Mouse (Mus musculus) heart, embryonic 13.5 days (tissue): ENCODE results near the gene Gm21985. TPM values are rescaled to one million over a fixed set of nuclear protein-coding genes. Genes with fewer than 3 reads are reported as not detected.
"Not testable (repeated sequence)": the region's sequence is repeated elsewhere in the genome, so short reads cannot be mapped to it uniquely, and the experiment has no call there.

Experiments used
- ATAC-seq: fragments of 200-750 bp; cut with Nextera tagmentation; 2 replicates; pipeline ENCODE4 v1.8.0; 2017; ENCODE audit warnings: moderate TSS enrichment; ENCODE audit not compliant: insufficient number of reproducible peaks, low FRiP score, low TSS enrichment; ENCODE audit errors: extremely low read depth
- H3K27ac ChIP-seq: fragments of 300-500 bp; sonication (generic); replicated peaks from 2 replicates; pipeline ENCODE4 v1.5.1; 2015; ENCODE audit warnings: moderate library complexity, mild to moderate bottlenecking, inconsistent platforms
- H3K27me3 ChIP-seq: fragments of 300-500 bp; sonication (generic); replicated peaks from 2 replicates; pipeline ENCODE4 v1.6.1; 2015; ENCODE audit warnings: mild to moderate bottlenecking, inconsistent platforms
- H3K36me3 ChIP-seq: fragments of 300-500 bp; sonication (generic); 2 replicates; pipeline ENCODE4 v1.6.1; 2015; ENCODE audit warnings: mild to moderate bottlenecking, inconsistent platforms
- H3K4me1 ChIP-seq: fragments of 300-500 bp; sonication (generic); 2 replicates; pipeline ENCODE4 v1.6.1; 2015; ENCODE audit warnings: inconsistent platforms
- H3K4me2 ChIP-seq: fragments of 300-500 bp; sonication (generic); 2 replicates; pipeline ENCODE4 v1.6.1; 2015; ENCODE audit warnings: inconsistent platforms, mild to moderate bottlenecking, moderate library complexity
- H3K4me3 ChIP-seq: fragments of 300-500 bp; sonication (generic); 2 replicates; pipeline ENCODE4 v1.5.1; 2015; ENCODE audit warnings: moderate library complexity, mild to moderate bottlenecking, inconsistent platforms
- H3K9ac ChIP-seq: fragments of 300-500 bp; sonication (generic); 2 replicates; pipeline ENCODE4 v1.6.1; 2015; ENCODE audit warnings: inconsistent platforms, mild to moderate bottlenecking, moderate library complexity
- H3K9me3 ChIP-seq: fragments of 300-500 bp; sonication (generic); 2 replicates; pipeline ENCODE4 v1.6.1; 2016; ENCODE audit warnings: inconsistent platforms
- WGBS: fragments of 180-500 bp; shearing (Covaris S2); methylation state at CpG from one replicate; pipeline ENCODE4 v1.1.7; 2015; ENCODE audit warnings: mixed read lengths; 5-methylcytosine and 5-hydroxymethylcytosine counted together
- polyA plus RNA-seq: library from polyadenylated mRNA; unstranded; fragments of >200 nt; fragmentation: Nextera tagmentation; extraction: Ambion mirVana; gene quantifications from 2 replicates; pipeline ENCODE4 v1.2.1, GENCODE M21; 2015

The Gm21985 gene
- polyA plus RNA-seq, 1 experiment from 2014 or later = not detected

GRCm38 (mm10) chr2:112425308-112425707 is 159.2 kb downstream of the Gm21985 start:
- no peaks in the 10 kb centered on the region for H3K36me3 ChIP-seq
- H3K4me3 ChIP-seq = no peak overlapping the region
- H3K27me3 ChIP-seq = no peaks in the 10 kb centered on the region
- no peaks in the 10 kb centered on the region for H3K4me1 ChIP-seq
- ATAC-seq = no peak
- no peak overlapping the region for H3K27ac ChIP-seq
- no peak overlapping the region for H3K4me2 ChIP-seq
- no peak overlapping the region for H3K9ac ChIP-seq
- H3K9me3 ChIP-seq = no peaks in the 10 kb centered on the region
- 48% methylated on average over 3 of the region's 3 CpGs for WGBS

DNA sequence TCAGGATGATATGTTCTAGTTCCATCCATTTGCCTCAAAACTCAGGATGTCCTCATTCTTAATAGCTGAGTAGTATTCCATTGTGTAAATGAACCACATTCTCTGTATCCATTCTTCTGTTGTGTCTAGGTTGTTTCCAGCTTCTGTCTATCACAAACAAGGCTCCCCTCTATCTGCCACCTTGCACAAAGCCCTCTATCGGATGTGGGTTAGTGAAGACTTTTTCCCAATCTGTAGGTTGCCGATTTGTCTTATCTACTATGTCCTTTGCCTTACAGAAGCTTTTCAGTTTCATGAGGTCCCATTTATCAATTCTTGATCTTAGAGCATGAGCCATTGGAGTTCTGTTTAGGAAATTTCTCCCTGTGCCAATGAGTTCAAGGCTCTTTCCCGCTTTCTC is 162.4 kb downstream of the Gm21985 start:
- not testable (repeated sequence) for H3K9ac ChIP-seq, H3K27me3 ChIP-seq, ATAC-seq, H3K4me1 ChIP-seq, H3K36me3 ChIP-seq, H3K27ac ChIP-seq, H3K4me2 ChIP-seq, H3K4me3 ChIP-seq, H3K9me3 ChIP-seq
- 70% methylated on average over 3 of the region's 3 CpGs for WGBS

DNA sequence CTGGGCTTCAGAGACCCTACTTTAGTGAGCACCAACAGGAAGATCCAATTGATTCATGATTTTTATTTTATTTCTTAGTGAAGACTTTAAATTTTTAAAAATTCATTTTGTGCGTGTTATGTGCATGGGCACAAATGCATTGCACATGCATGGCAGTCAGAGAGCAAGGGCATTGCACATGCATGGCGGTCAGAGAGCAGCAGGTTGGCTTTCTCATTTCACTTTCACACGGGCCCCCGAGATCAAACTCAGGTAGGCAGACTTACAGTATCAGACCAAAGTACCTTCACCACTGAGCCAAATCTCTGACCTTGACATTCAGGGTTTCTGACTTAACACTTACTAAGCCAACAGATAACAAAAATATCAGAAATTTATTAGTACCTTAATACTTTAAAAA is 163.6 kb downstream of the Gm21985 start:
- no peak overlapping the region for H3K4me2 ChIP-seq
- H3K36me3 ChIP-seq = no peaks in the 10 kb centered on the region
- no peak overlapping the region for H3K27ac ChIP-seq
- no peaks in the 10 kb centered on the region for H3K27me3 ChIP-seq
- WGBS = 77% methylated on average over 4 of the region's 4 CpGs
- H3K9me3 ChIP-seq = no peaks in the 10 kb centered on the region
- H3K4me3 ChIP-seq = no peak overlapping the region
- no peak overlapping the region for H3K9ac ChIP-seq
- H3K4me1 ChIP-seq = no peaks in the 10 kb centered on the region
- no peak for ATAC-seq

GRCm38 (mm10) chr2:112430403-112430802 is 164.3 kb downstream of the Gm21985 start:
- Histone ChIP-seq H3K9me3 (no peaks in the 10 kb centered on the region), H3K9ac (no peak overlapping the region), H3K4me1 (no peaks in the 10 kb centered on the region), H3K27ac (no peak overlapping the region), H3K27me3 (no peaks in the 10 kb centered on the region), H3K36me3 (no peaks in the 10 kb centered on the region), H3K4me3 (no peak overlapping the region), H3K4me2 (no peak overlapping the region)
- WGBS = 52% methylated on average over 5 of the region's 5 CpGs
- no peak for ATAC-seq

DNA sequence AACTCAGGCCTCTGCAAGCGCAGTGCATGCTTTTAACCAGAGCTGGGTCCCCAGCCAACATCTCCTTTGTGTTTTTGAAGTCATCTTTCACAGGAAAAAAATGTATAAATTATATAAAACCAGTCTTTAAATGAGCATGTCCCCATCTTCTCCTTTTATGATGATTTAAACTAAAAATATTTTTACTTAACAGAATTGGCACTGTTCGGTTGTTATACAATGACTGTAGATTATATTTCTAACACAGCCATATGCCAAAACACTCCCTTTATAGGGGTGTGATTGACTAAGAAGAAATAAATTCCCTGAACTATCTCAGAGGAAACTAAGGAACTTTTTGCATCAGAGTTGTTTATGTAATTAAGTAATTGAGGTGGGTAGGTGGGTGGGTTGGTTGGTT is 166.4 kb downstream of the Gm21985 start:
- no peak for ATAC-seq
- H3K9ac ChIP-seq = no peak overlapping the region
- no peak overlapping the region for H3K27ac ChIP-seq
- no peaks in the 10 kb centered on the region for H3K4me1 ChIP-seq
- no peak overlapping the region for H3K4me2 ChIP-seq
- H3K36me3 ChIP-seq = no peaks in the 10 kb centered on the region
- H3K9me3 ChIP-seq = no peaks in the 10 kb centered on the region
- 86% methylated on average over 2 of the region's 2 CpGs for WGBS
- no peaks in the 10 kb centered on the region for H3K27me3 ChIP-seq
- H3K4me3 ChIP-seq = no peak overlapping the region

GRCm38 (mm10) chr2:112433359-112433758 is 167.2 kb downstream of the Gm21985 start:
- Histone ChIP-seq H3K27me3 (no peaks in the 10 kb centered on the region), H3K4me1 (no peaks in the 10 kb centered on the region), H3K4me3 (no peak overlapping the region), H3K4me2 (no peak overlapping the region), H3K9me3 (no peaks in the 10 kb centered on the region), H3K36me3 (no peaks in the 10 kb centered on the region), H3K9ac (no peak overlapping the region), H3K27ac (no peak overlapping the region)
- ATAC-seq = no peak
- WGBS = 61% methylated on average over 2 of the region's 2 CpGs

GRCm38 (mm10) chr2:112436292-112436691 is 170.2 kb downstream of the Gm21985 start:
- Histone ChIP-seq H3K9ac (no peak overlapping the region), H3K27me3 (no peaks in the 10 kb centered on the region), H3K27ac (no peak overlapping the region), H3K4me3 (no peak overlapping the region), H3K4me2 (no peak overlapping the region), H3K9me3 (no peaks in the 10 kb centered on the region), H3K36me3 (no peaks in the 10 kb centered on the region), H3K4me1 (no peaks in the 10 kb centered on the region)
- no peak for ATAC-seq
- WGBS = 72% methylated on average over 4 of the region's 4 CpGs

GRCm38 (mm10) chr2:112437589-112437988 is 171.5 kb downstream of the Gm21985 start:
- Histone ChIP-seq H3K9ac (no peak overlapping the region), H3K36me3 (no peaks in the 10 kb centered on the region), H3K4me3 (no peak overlapping the region), H3K4me2 (no peak overlapping the region), H3K27me3 (no peaks in the 10 kb centered on the region), H3K27ac (no peak overlapping the region), H3K9me3 (no peaks in the 10 kb centered on the region), H3K4me1 (no peaks in the 10 kb centered on the region)
- WGBS = 84% methylated on average over 2 of the region's 2 CpGs
- ATAC-seq = no peak

GRCm38 (mm10) chr2:112443491-112443890 is 177.4 kb downstream of the Gm21985 start:
- H3K36me3 ChIP-seq = no peaks in the 10 kb centered on the region
- ATAC-seq = no peak
- no peak overlapping the region for H3K4me2 ChIP-seq
- no peaks in the 10 kb centered on the region for H3K9me3 ChIP-seq
- H3K9ac ChIP-seq = no peak overlapping the region
- H3K4me3 ChIP-seq = no peak overlapping the region
- 39% methylated on average over 2 of the region's 2 CpGs for WGBS
- H3K4me1 ChIP-seq = no peaks in the 10 kb centered on the region
- no peaks in the 10 kb centered on the region for H3K27me3 ChIP-seq
- no peak overlapping the region for H3K27ac ChIP-seq

DNA sequence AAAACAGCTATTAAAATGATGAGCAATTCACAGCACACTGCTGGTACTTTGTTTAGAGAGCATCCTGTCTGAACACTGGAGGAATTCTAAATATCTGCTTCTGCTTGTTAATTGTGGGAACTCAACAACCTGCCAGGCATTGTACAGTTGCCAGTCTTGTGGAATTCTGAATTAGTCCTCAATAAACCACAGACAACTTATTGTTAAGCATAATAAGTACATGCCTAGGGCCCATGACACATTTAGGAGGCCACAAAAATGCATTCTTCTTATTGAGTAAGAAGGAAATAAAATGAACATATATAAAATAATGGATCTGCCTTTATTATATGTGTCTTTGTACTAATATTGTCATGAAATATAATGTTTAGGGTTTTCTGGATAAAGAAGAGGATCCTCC is 179.4 kb downstream of the Gm21985 start:
- Histone ChIP-seq H3K4me3 (no peak overlapping the region), H3K9ac (no peak overlapping the region), H3K27me3 (no peaks in the 10 kb centered on the region), H3K36me3 (no peaks in the 10 kb centered on the region), H3K27ac (no peak overlapping the region), H3K4me1 (no peaks in the 10 kb centered on the region), H3K9me3 (no peaks in the 10 kb centered on the region), H3K4me2 (no peak overlapping the region)
- no peak for ATAC-seq

GRCm38 (mm10) chr2:112448046-112448445 is 181.9 kb downstream of the Gm21985 start:
- H3K9ac ChIP-seq, H3K27me3 ChIP-seq: not testable (repeated sequence)
- 54% methylated on average over 4 of the region's 4 CpGs for WGBS

GRCm38 (mm10) chr2:112448510-112449059 is 182.5 kb downstream of the Gm21985 start:
- no peak overlapping the region for H3K4me2 ChIP-seq
- H3K4me3 ChIP-seq = no peak overlapping the region
- no peak overlapping the region for H3K9ac ChIP-seq
- H3K27me3 ChIP-seq = no peaks in the 10 kb centered on the region
- no peaks in the 10 kb centered on the region for H3K4me1 ChIP-seq
- H3K36me3 ChIP-seq = no peaks in the 10 kb centered on the region
- no peak for ATAC-seq
- H3K9me3 ChIP-seq = no peaks in the 10 kb centered on the region
- H3K27ac ChIP-seq = no peak overlapping the region

More at GRCm38 (mm10) chr2:112448046-112448445, 181.9 kb downstream of the Gm21985 start:
- not testable (repeated sequence) for H3K4me2 ChIP-seq, H3K36me3 ChIP-seq, H3K4me1 ChIP-seq, H3K9me3 ChIP-seq, H3K27ac ChIP-seq, ATAC-seq, H3K4me3 ChIP-seq
